Mouse (Mus musculus) liver, adult 2 months (tissue): ENCODE data around the gene Klhdc4. TPM values are rescaled to one million over a fixed set of nuclear protein-coding genes. Genes with fewer than 3 reads are reported as not detected.

ENCODE experiments used
- DNase-seq: peaks from one replicate; pipeline ENCODE4 v3.0.0-alpha.2; 2011; ENCODE audit warnings: low read depth, low spot score; ENCODE audit errors: extremely low read depth
- H3K27ac ChIP-seq: fragments of 200-500 bp; replicated peaks from 2 replicates; pipeline ENCODE4 v1.5.1; 2012; ENCODE audit warnings: low read depth, mild to moderate bottlenecking, control low read depth, inconsistent platforms, low read length; ENCODE audit not compliant: insufficient read depth
- H3K27me3 ChIP-seq: fragments of 200-500 bp; 2 replicates; pipeline ENCODE4 v1.6.1; 2012; ENCODE audit warnings: mild to moderate bottlenecking, moderate library complexity, low read length, inconsistent platforms; ENCODE audit not compliant: control insufficient read depth, insufficient read depth
- H3K36me3 ChIP-seq: fragments of 200-500 bp; 2 replicates; pipeline ENCODE4 v1.6.1; 2012; ENCODE audit warnings: low read length, inconsistent platforms; ENCODE audit not compliant: control insufficient read depth, insufficient read depth
- H3K4me1 ChIP-seq: fragments of 200-500 bp; 2 replicates; pipeline ENCODE4 v1.6.1; 2011; ENCODE audit warnings: low read length; ENCODE audit not compliant: control insufficient read depth, insufficient read depth
- H3K4me3 ChIP-seq: fragments of 200-500 bp; 2 replicates; pipeline ENCODE4 v1.5.1; 2011; ENCODE audit warnings: low read depth, mild to moderate bottlenecking, control low read depth, low read length, moderate library complexity; ENCODE audit not compliant: insufficient read depth
- H3K79me2 ChIP-seq: fragments of 200-500 bp; 2 replicates; pipeline ENCODE4 v1.6.1; 2012; ENCODE audit warnings: inconsistent platforms, mild to moderate bottlenecking, low read length, moderate library complexity; ENCODE audit not compliant: control insufficient read depth, insufficient read depth
- H3K9ac ChIP-seq: fragments of 200-500 bp; 2 replicates; pipeline ENCODE4 v1.6.1; 2012; ENCODE audit warnings: low read depth, mild to moderate bottlenecking, control low read depth, inconsistent platforms, low read length
- CTCF ChIP-seq: fragments of 200-500 bp; IDR thresholded peaks from 2 replicates; pipeline ENCODE4 v1.5.1; 2011; ENCODE audit warnings: low read depth, low read length, control low read depth
- POLR2A ChIP-seq: fragments of 200-500 bp; IDR thresholded peaks from 2 replicates; pipeline ENCODE4 v1.6.1; 2011; ENCODE audit warnings: low read length, control low read depth; ENCODE audit not compliant: insufficient read depth; ENCODE audit errors: extremely low read depth
- WGBS: fragments of 180-500 bp; shearing (Covaris S2); methylation state at CpG from one replicate; pipeline ENCODE4 v1.1.7; 2018; 5-methylcytosine and 5-hydroxymethylcytosine counted together
- polyA plus RNA-seq: library from polyadenylated mRNA; depleted of rRNA; stranded (reverse); fragments of >200 nt; gene quantifications from 2 replicates; pipeline ENCODE4 v1.2.3, GENCODE M21; 2012
- total RNA-seq: library from RNA; depleted of rRNA; stranded (reverse); fragments of >200 nt; gene quantifications from 2 replicates; pipeline ENCODE4 v1.2.3, GENCODE M21; 2014

The Klhdc4 gene
- total and polyA plus RNA-seq, 2 experiments, result 11.9 to 14.8 TPM

GRCm38 (mm10) chr8:121861806-121862548 is 32.6 kb upstream of the Klhdc4 start:
- no peaks in the 10 kb centered on the region for H3K27me3 ChIP-seq
- no peaks in the 10 kb centered on the region for H3K36me3 ChIP-seq
- 73% methylated on average over 10 of the region's 12 CpGs for WGBS
- H3K27ac ChIP-seq, result no peak overlapping the region
- DNase-seq, result no peak
- no peaks in the 10 kb centered on the region for H3K4me1 ChIP-seq
- H3K9ac ChIP-seq, result no peak overlapping the region
- H3K4me3 ChIP-seq, result no peak overlapping the region
- no peak for TF ChIP-seq CTCF
- no peak for TF ChIP-seq POLR2A
- no peaks in the 10 kb centered on the region for H3K79me2 ChIP-seq

- Histone ChIP-seq H3K4me1 (no peaks in the 10 kb centered on the region), H3K9ac (no peak overlapping the region), H3K79me2 (no peaks in the 10 kb centered on the region), H3K4me3 (no peak overlapping the region), H3K27ac (no peak overlapping the region), H3K27me3 (no peaks in the 10 kb centered on the region), H3K36me3 (no peaks in the 10 kb centered on the region)
- 61% methylated on average over 6 of the region's 6 CpGs for WGBS
- no peak for DNase-seq
- no peak for TF ChIP-seq CTCF
- no peak for TF ChIP-seq POLR2A
Measured at GRCm38 (mm10) chr8:121861276-121861675, 31.9 kb upstream of the Klhdc4 start.

- 82% methylated on average over 2 of the region's 2 CpGs for WGBS
- Histone ChIP-seq H3K4me1 (no peaks in the 10 kb centered on the region), H3K4me3 (no peak overlapping the region), H3K27me3 (no peaks in the 10 kb centered on the region), H3K36me3 (no peaks in the 10 kb centered on the region), H3K9ac (no peak overlapping the region), H3K27ac (no peak overlapping the region), H3K79me2 (no peaks in the 10 kb centered on the region)
- TF ChIP-seq POLR2A (no peak), CTCF (no peak)
- no peak for DNase-seq
Measured at GRCm38 (mm10) chr8:121857747-121858146, 28.4 kb upstream of the Klhdc4 start.

GRCm38 (mm10) chr8:121857331-121857730 is 28.0 kb upstream of the Klhdc4 start:
- no peak for DNase-seq
- H3K9ac ChIP-seq, result no peak overlapping the region
- no peaks in the 10 kb centered on the region for H3K79me2 ChIP-seq
- H3K27ac ChIP-seq, result no peak overlapping the region
- H3K27me3 ChIP-seq, result no peaks in the 10 kb centered on the region
- WGBS, result 72% methylated on average over 9 of the region's 9 CpGs
- no peak overlapping the region for H3K4me3 ChIP-seq
- no peak for TF ChIP-seq CTCF
- no peak for TF ChIP-seq POLR2A
- H3K36me3 ChIP-seq, result no peaks in the 10 kb centered on the region
- no peaks in the 10 kb centered on the region for H3K4me1 ChIP-seq

GRCm38 (mm10) chr8:121856071-121856746 is 26.8 kb upstream of the Klhdc4 start:
- DNase-seq, result no peak
- 82% methylated on average over 14 of the region's 14 CpGs for WGBS

GRCm38 (mm10) chr8:121853586-121853985 is 24.2 kb upstream of the Klhdc4 start:
- DNase-seq, result no peak
- no peak overlapping the region for H3K9ac ChIP-seq

More at GRCm38 (mm10) chr8:121856071-121856746, 26.8 kb upstream of the Klhdc4 start:
- no peak overlapping the region for H3K4me3 ChIP-seq
- H3K27ac ChIP-seq, result no peak overlapping the region
- H3K79me2 ChIP-seq, result no peaks in the 10 kb centered on the region
- H3K36me3 ChIP-seq, result no peaks in the 10 kb centered on the region
- no peak for TF ChIP-seq CTCF
- no peak for TF ChIP-seq POLR2A
- no peak overlapping the region for H3K9ac ChIP-seq
- no peaks in the 10 kb centered on the region for H3K27me3 ChIP-seq
- H3K4me1 ChIP-seq, result no peaks in the 10 kb centered on the region

More at GRCm38 (mm10) chr8:121853586-121853985, 24.2 kb upstream of the Klhdc4 start:
- TF ChIP-seq POLR2A (no peak), CTCF (no peak)
- Histone ChIP-seq H3K27me3 (no peaks in the 10 kb centered on the region), H3K36me3 (no peaks in the 10 kb centered on the region), H3K4me3 (no peak overlapping the region), H3K79me2 (no peaks in the 10 kb centered on the region), H3K4me1 (peaks cover 3% of the 10 kb centered on the region; the same call in 1 of the 2 replicates), H3K27ac (no peak overlapping the region)
- WGBS, result 84% methylated on average over 2 of the region's 2 CpGs
